Mouse (Mus musculus): ENCODE measurements around the gene Map3k13. TPM values are rescaled to one million over a fixed set of nuclear protein-coding genes. Genes with fewer than 3 reads are reported as not detected.

Gene Map3k13
- polyA plus RNA-seq, 1 experiment from 2014 or later: 0.76 TPM

- H3K4me1 ChIP-seq (ENCODE audit: control insufficient read depth, insufficient read depth, low read length): no peaks in the 10 kb centered on the region
- WGBS: 69% methylated on average over 3 of the region's 3 CpGs
- H3K9me3 ChIP-seq (replicated peaks; ENCODE audit: control insufficient read depth, low read length): no peaks in the 10 kb centered on the region
- no peak overlapping the region for H3K27ac ChIP-seq (ENCODE audit: low read length)
- no peak for ATAC-seq (replicated peaks; ENCODE audit: extremely low read depth, insufficient read depth, low FRiP score)
- no peak overlapping the region for H3K9ac ChIP-seq (ENCODE audit: low read length)
- no peaks in the 10 kb centered on the region for H3K27me3 ChIP-seq (ENCODE audit: control insufficient read depth, insufficient read depth, low read length)
- H3K36me3 ChIP-seq (ENCODE audit: control insufficient read depth, insufficient read depth): no peaks in the 10 kb centered on the region
- no peak overlapping the region for H3K4me2 ChIP-seq (ENCODE audit: low read depth, low read length)
- H3K4me3 ChIP-seq (ENCODE audit: low read length): no peak overlapping the region
Observed at GRCm38 (mm10) chr16:21867727-21868126, 73.6 kb downstream of the Map3k13 start.

- no peak overlapping the region for H3K27ac ChIP-seq (ENCODE audit: low read length)
- no peaks in the 10 kb centered on the region for H3K4me1 ChIP-seq (ENCODE audit: control insufficient read depth, insufficient read depth, low read length)
- H3K9ac ChIP-seq (ENCODE audit: low read length): no peak overlapping the region
- no peaks in the 10 kb centered on the region for H3K36me3 ChIP-seq (ENCODE audit: control insufficient read depth, insufficient read depth)
- H3K4me3 ChIP-seq (ENCODE audit: low read length): no peak overlapping the region
- no peak overlapping the region for H3K4me2 ChIP-seq (ENCODE audit: low read depth, low read length)
- no peaks in the 10 kb centered on the region for H3K27me3 ChIP-seq (ENCODE audit: control insufficient read depth, insufficient read depth, low read length)
- no peaks in the 10 kb centered on the region for H3K9me3 ChIP-seq (replicated peaks; ENCODE audit: control insufficient read depth, low read length)
- no peak for ATAC-seq (replicated peaks; ENCODE audit: extremely low read depth, insufficient read depth, low FRiP score)
- WGBS: 51% methylated on average over 6 of the region's 6 CpGs
Observed at GRCm38 (mm10) chr16:21868651-21869050, 74.5 kb downstream of the Map3k13 start.

- no peak overlapping the region for H3K9ac ChIP-seq (ENCODE audit: low read length)
- no peak overlapping the region for H3K4me3 ChIP-seq (ENCODE audit: low read length)
- no peak overlapping the region for H3K27ac ChIP-seq (ENCODE audit: low read length)
- no peaks in the 10 kb centered on the region for H3K36me3 ChIP-seq (ENCODE audit: control insufficient read depth, insufficient read depth)
- 68% methylated on average over 4 of the region's 4 CpGs for WGBS
- no peaks in the 10 kb centered on the region for H3K4me1 ChIP-seq (ENCODE audit: control insufficient read depth, insufficient read depth, low read length)
- ATAC-seq (replicated peaks; ENCODE audit: extremely low read depth, insufficient read depth, low FRiP score): no peak
- no peaks in the 10 kb centered on the region for H3K27me3 ChIP-seq (ENCODE audit: control insufficient read depth, insufficient read depth, low read length)
- no peak overlapping the region for H3K4me2 ChIP-seq (ENCODE audit: low read depth, low read length)
- H3K9me3 ChIP-seq (replicated peaks; ENCODE audit: control insufficient read depth, low read length): no peaks in the 10 kb centered on the region
Observed at GRCm38 (mm10) chr16:21869879-21870278, 75.7 kb downstream of the Map3k13 start.

GRCm38 (mm10) chr16:21877735-21878134, 83.6 kb downstream of the Map3k13 start:
- 92% methylated on average over 3 of the region's 3 CpGs for WGBS

GRCm38 (mm10) chr16:21878834-21879233, 84.7 kb downstream of the Map3k13 start:
- WGBS: 76% methylated on average over 3 of the region's 3 CpGs
- no peak for ATAC-seq (replicated peaks; ENCODE audit: extremely low read depth, insufficient read depth, low FRiP score)

More at GRCm38 (mm10) chr16:21877735-21878134, 83.6 kb downstream of the Map3k13 start:
- Histone ChIP-seq H3K9me3 (replicated peaks; ENCODE audit: control insufficient read depth, low read length) (no peaks in the 10 kb centered on the region), H3K4me1 (ENCODE audit: control insufficient read depth, insufficient read depth, low read length) (0 out of 2 replicates have a peak, but pooled peaks cover 3% of the 10 kb centered on the region), H3K36me3 (ENCODE audit: control insufficient read depth, insufficient read depth) (no peaks in the 10 kb centered on the region), H3K4me3 (ENCODE audit: low read length) (no peak overlapping the region), H3K9ac (ENCODE audit: low read length) (no peak overlapping the region), H3K27me3 (ENCODE audit: control insufficient read depth, insufficient read depth, low read length) (no peaks in the 10 kb centered on the region), H3K4me2 (ENCODE audit: low read depth, low read length) (no peak overlapping the region), H3K27ac (ENCODE audit: low read length) (no peak overlapping the region)
- ATAC-seq (replicated peaks; ENCODE audit: extremely low read depth, insufficient read depth, low FRiP score): no peak

GRCm38 (mm10) chr16:21881181-21881580, 87.0 kb downstream of the Map3k13 start:
- Histone ChIP-seq H3K9me3 (replicated peaks; ENCODE audit: control insufficient read depth, low read length) (no peaks in the 10 kb centered on the region), H3K27me3 (ENCODE audit: control insufficient read depth, insufficient read depth, low read length) (no peaks in the 10 kb centered on the region), H3K4me3 (ENCODE audit: low read length) (no peak overlapping the region), H3K9ac (ENCODE audit: low read length) (no peak overlapping the region), H3K4me1 (ENCODE audit: control insufficient read depth, insufficient read depth, low read length) (0 out of 2 replicates have a peak, but pooled peaks cover 3% of the 10 kb centered on the region), H3K4me2 (ENCODE audit: low read depth, low read length) (no peak overlapping the region), H3K27ac (ENCODE audit: low read length) (no peak overlapping the region), H3K36me3 (ENCODE audit: control insufficient read depth, insufficient read depth) (no peaks in the 10 kb centered on the region)
- 45% methylated on average over 6 of the region's 6 CpGs for WGBS
- ATAC-seq (replicated peaks; ENCODE audit: extremely low read depth, insufficient read depth, low FRiP score): no peak

More at GRCm38 (mm10) chr16:21878834-21879233, 84.7 kb downstream of the Map3k13 start:
- no peak overlapping the region for H3K9ac ChIP-seq (ENCODE audit: low read length)
- H3K27ac ChIP-seq (ENCODE audit: low read length): no peak overlapping the region
- no peaks in the 10 kb centered on the region for H3K9me3 ChIP-seq (replicated peaks; ENCODE audit: control insufficient read depth, low read length)
- no peak overlapping the region for H3K4me2 ChIP-seq (ENCODE audit: low read depth, low read length)
- no peaks in the 10 kb centered on the region for H3K36me3 ChIP-seq (ENCODE audit: control insufficient read depth, insufficient read depth)
- 0 out of 2 replicates have a peak, but pooled peaks cover 3% of the 10 kb centered on the region for H3K4me1 ChIP-seq (ENCODE audit: control insufficient read depth, insufficient read depth, low read length)
- no peak overlapping the region for H3K4me3 ChIP-seq (ENCODE audit: low read length)
- H3K27me3 ChIP-seq (ENCODE audit: control insufficient read depth, insufficient read depth, low read length): no peaks in the 10 kb centered on the region

GRCm38 (mm10) chr16:21881582-21882259, 87.6 kb downstream of the Map3k13 start:
- H3K27ac ChIP-seq (ENCODE audit: low read length): no peak overlapping the region
- ATAC-seq (replicated peaks; ENCODE audit: extremely low read depth, insufficient read depth, low FRiP score): no peak
- H3K4me2 ChIP-seq (ENCODE audit: low read depth, low read length): no peak overlapping the region
- H3K36me3 ChIP-seq (ENCODE audit: control insufficient read depth, insufficient read depth): no peaks in the 10 kb centered on the region
- no peaks in the 10 kb centered on the region for H3K9me3 ChIP-seq (replicated peaks; ENCODE audit: control insufficient read depth, low read length)
- H3K9ac ChIP-seq (ENCODE audit: low read length): no peak overlapping the region
- H3K27me3 ChIP-seq (ENCODE audit: control insufficient read depth, insufficient read depth, low read length): no peaks in the 10 kb centered on the region
- H3K4me3 ChIP-seq (ENCODE audit: low read length): no peak overlapping the region
- 61% methylated on average over 7 of the region's 7 CpGs for WGBS
- H3K4me1 ChIP-seq (ENCODE audit: control insufficient read depth, insufficient read depth, low read length): 0 out of 2 replicates have a peak, but pooled peaks cover 3% of the 10 kb centered on the region

GRCm38 (mm10) chr16:21887601-21888000, 93.5 kb downstream of the Map3k13 start:
- Histone ChIP-seq H3K36me3 (ENCODE audit: control insufficient read depth, insufficient read depth) (no peaks in the 10 kb centered on the region), H3K9ac (ENCODE audit: low read length) (no peak overlapping the region), H3K4me1 (ENCODE audit: control insufficient read depth, insufficient read depth, low read length) (no peaks in the 10 kb centered on the region), H3K27me3 (ENCODE audit: control insufficient read depth, insufficient read depth, low read length) (no peaks in the 10 kb centered on the region), H3K4me3 (ENCODE audit: low read length) (no peak overlapping the region), H3K9me3 (replicated peaks; ENCODE audit: control insufficient read depth, low read length) (no peaks in the 10 kb centered on the region), H3K4me2 (ENCODE audit: low read depth, low read length) (no peak overlapping the region), H3K27ac (ENCODE audit: low read length) (no peak overlapping the region)
- no peak for ATAC-seq (replicated peaks; ENCODE audit: extremely low read depth, insufficient read depth, low FRiP score)
- 40% methylated on average over 2 of the region's 2 CpGs for WGBS

- Histone ChIP-seq H3K4me1 (ENCODE audit: control insufficient read depth, insufficient read depth, low read length) (no peaks in the 10 kb centered on the region), H3K4me3 (ENCODE audit: low read length) (no peak overlapping the region), H3K27ac (ENCODE audit: low read length) (no peak overlapping the region), H3K36me3 (ENCODE audit: control insufficient read depth, insufficient read depth) (no peaks in the 10 kb centered on the region), H3K9me3 (replicated peaks; ENCODE audit: control insufficient read depth, low read length) (no peaks in the 10 kb centered on the region), H3K4me2 (ENCODE audit: low read depth, low read length) (no peak overlapping the region), H3K27me3 (ENCODE audit: control insufficient read depth, insufficient read depth, low read length) (no peaks in the 10 kb centered on the region), H3K9ac (ENCODE audit: low read length) (no peak overlapping the region)
- no peak for ATAC-seq (replicated peaks; ENCODE audit: extremely low read depth, insufficient read depth, low FRiP score)
- 86% methylated on average over 6 of the region's 6 CpGs for WGBS
Observed at GRCm38 (mm10) chr16:21893890-21894289, 99.7 kb downstream of the Map3k13 start.
